Mouse (Mus musculus) CH12.LX (cell line): ENCODE measurements at regions not wholly inside any gene's neighbourhood (a gene's known extent, or its start where the extent isn't known, plus 50 kb on each side); places are given as distances from the start of the nearest gene placed in this dataset.

ENCODE experiments used
- DNase-seq: peaks from one replicate; pipeline ENCODE4 v3.0.0-alpha.2; 2013; ENCODE audit errors: extremely low read depth
- H3K27ac ChIP-seq: 2 replicates; pipeline ENCODE4 v1.5.1; 2012; ENCODE audit warnings: low read depth, mild to moderate bottlenecking, control low read depth, moderate library complexity; ENCODE audit not compliant: insufficient read depth
- H3K27me3 ChIP-seq: replicated peaks from 2 replicates; pipeline ENCODE3; 2012; ENCODE audit warnings: inconsistent platforms
- H3K36me3 ChIP-seq, 2 experiments: replicated peaks in 1 of 2; 2 replicates each; pipeline versions ENCODE3 to v1.6.1; 2012; ENCODE audit warnings: inconsistent platforms in 1 of 2, low read length in 1 of 2, mild to moderate bottlenecking in 1 of 2, mixed read lengths in 1 of 2, moderate library complexity in 1 of 2; ENCODE audit not compliant: control insufficient read depth in 1 of 2, insufficient read depth in 1 of 2
- H3K4me1 ChIP-seq, 2 experiments: 2 replicates each; pipeline ENCODE4 v1.6.1; 2012; ENCODE audit warnings: inconsistent platforms in 1 of 2, moderate library complexity in 1 of 2; ENCODE audit not compliant: insufficient read depth in 2 of 2, control insufficient read depth in 1 of 2
- H3K4me2 ChIP-seq: 2 replicates; pipeline ENCODE4 v1.6.1; 2012; ENCODE audit warnings: low read depth, mild to moderate bottlenecking, control low read depth; ENCODE audit not compliant: poor library complexity, insufficient read depth, severe bottlenecking
- H3K4me3 ChIP-seq, 3 experiments: fragments of 150-350 bp in 1 of 3; sonication (generic) in 1 of 3; replicated peaks in 1 of 3; 2 replicates each; pipeline versions ENCODE3 to v1.5.1; 2011 to 2012; ENCODE audit warnings: low read depth in 2 of 3, low read length in 2 of 3, mild to moderate bottlenecking in 2 of 3, moderate library complexity in 2 of 3, control low read depth in 1 of 3, improper control_type of control experiment in 1 of 3, inconsistent platforms in 1 of 3, mixed read lengths in 1 of 3; ENCODE audit not compliant: poor library complexity in 1 of 3
- H3K79me2 ChIP-seq: replicated peaks from 2 replicates; pipeline ENCODE4 v1.6.1; 2012; ENCODE audit warnings: mild to moderate bottlenecking, moderate library complexity; ENCODE audit not compliant: control insufficient read depth, poor library complexity, insufficient read depth, severe bottlenecking; ENCODE audit errors: extremely low read depth
- H3K9ac ChIP-seq: 2 replicates; pipeline ENCODE4 v1.6.1; 2012; ENCODE audit warnings: low read depth, mild to moderate bottlenecking, control low read depth, moderate library complexity; ENCODE audit not compliant: insufficient read depth
- H3K9me3 ChIP-seq: replicated peaks from 2 replicates; pipeline ENCODE3; 2012; ENCODE audit warnings: low read length, inconsistent platforms, mixed read lengths
- BHLHE40 ChIP-seq: IDR thresholded peaks from 2 replicates; pipeline ENCODE4 v1.6.1; 2011; ENCODE audit warnings: mild to moderate bottlenecking, low read depth, low read length, improper control_type of control experiment
- CTCF ChIP-seq, 2 experiments: IDR thresholded peaks in 1 of 2; conservative IDR thresholded peaks in 1 of 2; 2 replicates each; pipeline ENCODE4 v1.5.1; 2011 to 2012; ENCODE audit warnings: low read depth in 2 of 2, low read length in 2 of 2, improper control_type of control experiment in 1 of 2, inconsistent platforms in 1 of 2, mild to moderate bottlenecking in 1 of 2, moderate library complexity in 1 of 2
- E2F4 ChIP-seq: IDR thresholded peaks from 2 replicates; pipeline ENCODE4 v1.6.1; 2011; ENCODE audit warnings: low read depth, low read length, improper control_type of control experiment; ENCODE audit not compliant: insufficient replicate concordance
- IRF4 ChIP-seq: IDR thresholded peaks from 2 replicates; pipeline ENCODE4 v1.6.1; 2014; ENCODE audit warnings: low read depth, mild to moderate bottlenecking, inconsistent platforms, low read length, improper control_type of control experiment
- JUN ChIP-seq: IDR thresholded peaks from 2 replicates; pipeline ENCODE4 v1.6.1; 2011; ENCODE audit warnings: low read depth, mild to moderate bottlenecking, low read length, improper control_type of control experiment, moderate library complexity; ENCODE audit not compliant: insufficient read depth
- JUND ChIP-seq: conservative IDR thresholded peaks from 2 replicates; pipeline ENCODE4 v1.6.1; 2011; ENCODE audit warnings: low read depth, low read length, improper control_type of control experiment
- MAFK ChIP-seq: IDR thresholded peaks from 2 replicates; pipeline ENCODE4 v1.6.1; 2011; ENCODE audit warnings: low read length, improper control_type of control experiment; ENCODE audit not compliant: insufficient replicate concordance
- MAX ChIP-seq: IDR thresholded peaks from 2 replicates; pipeline ENCODE4 v1.6.1; 2011; ENCODE audit warnings: low read length, improper control_type of control experiment
- MXI1 ChIP-seq: IDR thresholded peaks from 2 replicates; pipeline ENCODE4 v1.6.1; 2011; ENCODE audit warnings: mild to moderate bottlenecking, low read depth, low read length, improper control_type of control experiment
- MYC ChIP-seq: IDR thresholded peaks from 2 replicates; pipeline ENCODE4 v1.6.1; 2011; ENCODE audit warnings: low read depth, mild to moderate bottlenecking, improper control_type of control experiment, low read length
- NRF1 ChIP-seq: IDR thresholded peaks from 2 replicates; pipeline ENCODE4 v1.6.1; 2014; ENCODE audit warnings: low read depth, mild to moderate bottlenecking, inconsistent platforms, low read length, improper control_type of control experiment, moderate library complexity
- PAX5 ChIP-seq: IDR thresholded peaks from 2 replicates; pipeline ENCODE4 v1.6.1; 2012; ENCODE audit warnings: low read length, inconsistent platforms, mixed read lengths
- POLR2A ChIP-seq: IDR thresholded peaks from 2 replicates; pipeline ENCODE4 v1.6.1; 2011; ENCODE audit warnings: low read depth, mild to moderate bottlenecking, improper control_type of control experiment, low read length
- POLR2AphosphoS2 ChIP-seq: IDR thresholded peaks from 2 replicates; pipeline ENCODE4 v1.6.1; 2011; ENCODE audit warnings: low read depth, low read length, improper control_type of control experiment
- RAD21 ChIP-seq: IDR thresholded peaks from 2 replicates; pipeline ENCODE4 v1.6.1; 2011; ENCODE audit warnings: low read depth, mild to moderate bottlenecking, low read length, improper control_type of control experiment, moderate library complexity
- SMC3 ChIP-seq: IDR thresholded peaks from 2 replicates; pipeline ENCODE4 v1.6.1; 2011; ENCODE audit warnings: low read depth, low read length, improper control_type of control experiment
- TBP ChIP-seq: conservative IDR thresholded peaks from 2 replicates; pipeline ENCODE4 v1.6.1; 2011; ENCODE audit warnings: low read depth, low read length, improper control_type of control experiment
- TCF12 ChIP-seq: IDR thresholded peaks from 2 replicates; pipeline ENCODE4 v1.6.1; 2014; ENCODE audit warnings: low read depth, mild to moderate bottlenecking, inconsistent platforms, low read length, improper control_type of control experiment
- UBTF ChIP-seq: IDR thresholded peaks from 2 replicates; pipeline ENCODE4 v1.6.1; 2012; ENCODE audit warnings: low read depth, mild to moderate bottlenecking, inconsistent platforms, low read length, improper control_type of control experiment, moderate library complexity
- USF1 ChIP-seq: IDR thresholded peaks from 2 replicates; pipeline ENCODE4 v1.6.1; 2014; ENCODE audit warnings: low read depth, mild to moderate bottlenecking, inconsistent platforms, low read length, improper control_type of control experiment
- ZNF384 ChIP-seq: IDR thresholded peaks from 2 replicates; pipeline ENCODE4 v1.6.1; 2012; ENCODE audit warnings: low read depth, low read length, improper control_type of control experiment, inconsistent platforms
- dilution Hi-C: fragments of 300-500 bp; cut with MboI; formaldehyde crosslinking; loops from 2 replicates; pipeline ENCODE4 v1.14.3; 2020; ENCODE audit warnings: low sequenced_read_pairs; ENCODE audit not compliant: extremely low pct_unique_long_range_greater_than_20kb, extremely low pct_ligation_motif_present
- in situ Hi-C: fragments of 300-500 bp; cut with MboI; formaldehyde crosslinking; loops from 3 replicates; pipeline ENCODE4 v1.14.3; 2019; ENCODE audit warnings: low sequenced_read_pairs, low pct_ligation_motif_present, low pct_unique_long_range_greater_than_20kb, mixed read lengths

GRCm38 (mm10) chr12:93003125-93003524, 1154.2 kb upstream of the Sel1l start:
- DNase-seq = peak; percentile 21

GRCm38 (mm10) chr12:92975698-92976097, 1126.7 kb upstream of the Sel1l start:
- dilution Hi-C loops = no loop called here
- Histone ChIP-seq H3K79me2 (no peaks in the 10 kb centered on the region), H3K27ac (no peak overlapping the region), H3K36me3 (no peaks in the 10 kb centered on the region), H3K9ac (no peak overlapping the region), H3K4me3 (no peak overlapping the region), H3K4me2 (no peak overlapping the region), H3K27me3 (no peaks in the 10 kb centered on the region), H3K4me1 (no peaks in the 10 kb centered on the region), H3K9me3 (no peaks in the 10 kb centered on the region)
- no peak for DNase-seq
- in situ Hi-C loops = no loop called here
- TF ChIP-seq E2F4 (no peak), POLR2A (no peak), MAFK (no peak), JUN (no peak), TCF12 (no peak), MXI1 (no peak), PAX5 (no peak), JUND (no peak), POLR2AphosphoS2 (no peak)

More at GRCm38 (mm10) chr12:93003125-93003524, 1154.2 kb upstream of the Sel1l start:
- Histone ChIP-seq H3K4me1 (peaks cover 3 to 5% of the 10 kb centered on the region in 2 experiments; a peak in 1 of 4 replicates), H3K27ac (no peak overlapping the region), H3K79me2 (no peaks in the 10 kb centered on the region), H3K36me3 (no peaks in the 10 kb centered on the region)
- dilution Hi-C loops = no loop called here
- in situ Hi-C loops = no loop called here
- peak in 1 of 2 experiments; percentile 51; a peak in 2 of 4 replicates for TF ChIP-seq CTCF (conservative IDR thresholded peaks at IDR 0.05 in 1 of 2, IDR thresholded peaks at IDR 0.05 in 1 of 2; ENCODE audit: low read depth in 2 of 2, low read length in 2 of 2)
- TF ChIP-seq TBP = no peak
- TF ChIP-seq SMC3 = peak; percentile 58
- TF ChIP-seq E2F4 = no peak
- no peak for TF ChIP-seq POLR2AphosphoS2
- peak; percentile 46 for TF ChIP-seq RAD21
- peak; percentile 59 for TF ChIP-seq ZNF384
- TF ChIP-seq UBTF = no peak
- TF ChIP-seq, all 38 proteins: peak for 4
- Histone ChIP-seq H3K27me3 (no peaks in the 10 kb centered on the region), H3K4me2 (no peak overlapping the region), H3K4me3 (no peak overlapping the region), H3K9ac (no peak overlapping the region), H3K9me3 (no peaks in the 10 kb centered on the region)

GRCm38 (mm10) chr12:92944352-92944751, 1095.4 kb upstream of the Sel1l start:
- Histone ChIP-seq H3K36me3 (no peaks in the 10 kb centered on the region), H3K9me3 (no peaks in the 10 kb centered on the region), H3K4me1 (peaks cover 3 to 6% of the 10 kb centered on the region in 2 experiments; a peak in 2 of 4 replicates), H3K9ac (no peak overlapping the region), H3K27me3 (no peaks in the 10 kb centered on the region), H3K27ac (no peak overlapping the region), H3K79me2 (no peaks in the 10 kb centered on the region), H3K4me3 (no peak overlapping the region), H3K4me2 (no peak overlapping the region)
- dilution Hi-C loops = no loop called here
- TF ChIP-seq BHLHE40 (peak; percentile 36; the same call in 1 of the 2 replicates), ZNF384 (no peak), NRF1 (peak; percentile 58), MAX (peak; percentile 74), USF1 (no peak), TBP (0 out of 2 replicates have a peak, but pooled peaks have one; percentile 17), MYC (peak; percentile 65), IRF4 (peak; percentile 36; the same call in 1 of the 2 replicates)
- in situ Hi-C loops = no loop called here
- peak; percentile 20 for DNase-seq
